In the genomic region with DNA sequence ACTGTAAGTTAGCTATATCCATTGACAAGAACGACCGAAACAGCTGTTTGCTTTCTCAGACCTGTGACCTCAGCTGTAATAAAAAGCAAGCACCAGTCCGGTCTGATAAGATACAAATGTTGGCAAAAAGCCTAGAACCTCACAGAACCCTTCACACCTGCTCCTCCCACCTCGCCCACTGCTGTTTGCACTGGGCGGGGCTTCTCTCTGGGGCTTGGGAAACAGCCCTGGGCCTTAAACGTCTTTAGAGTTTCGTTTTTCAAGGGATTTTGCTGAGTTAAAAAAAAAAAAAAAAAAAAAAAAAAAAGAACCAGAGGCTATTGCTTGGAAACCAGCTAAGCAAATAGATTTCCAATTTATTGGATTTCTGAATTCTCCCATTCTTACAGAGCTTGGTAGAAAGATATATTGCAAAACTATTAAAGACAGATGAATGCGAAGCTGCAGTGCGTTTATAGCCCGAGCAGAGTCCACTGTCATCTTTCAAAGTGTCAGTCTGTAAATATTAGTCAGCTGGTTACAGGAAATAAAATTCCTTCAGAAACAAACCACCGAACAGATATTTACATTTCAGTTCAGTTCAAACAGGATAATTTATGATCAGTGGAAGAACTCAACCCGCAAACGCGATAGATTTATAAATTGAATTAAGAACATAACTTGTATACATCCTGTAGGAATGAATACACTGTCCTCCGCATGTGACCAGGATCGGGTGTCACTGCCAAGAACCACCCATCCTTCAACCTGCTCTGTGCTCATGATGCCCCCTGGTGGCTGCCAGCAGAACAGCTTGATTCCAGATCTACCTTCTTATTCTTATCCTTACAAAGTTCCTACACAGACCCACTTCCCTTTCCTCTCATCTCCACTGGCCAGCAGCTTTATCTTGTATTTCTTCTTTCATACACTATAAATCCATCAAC, we compare ENCODE assay signal across 8 mouse cellular contexts. TPM values are rescaled to one million over a fixed set of nuclear protein-coding genes. Genes with fewer than 3 reads are reported as not detected.
DNase-seq lines count a peak whose midpoint lies in the region; ATAC-seq and TF ChIP-seq lines count a peak whose summit lies in the region.

No protein-coding gene starts in this region.

- peak overlapping the region; percentile 58 for H3K4me2 ChIP-seq in heart, embryonic 11.5 days
- peak overlapping the region; percentile 43 for H3K4me2 ChIP-seq in kidney, embryonic 15.5 days

- TF ChIP-seq POLR2A in brain, embryonic 14.5 days (IDR thresholded peaks at IDR 0.05; ENCODE audit: borderline replicate concordance, extremely low read depth, insufficient read depth, insufficient read length, poor library complexity, severe bottlenecking): no peak

- TF ChIP-seq CTCF in brain, embryonic 14.5 days (IDR thresholded peaks at IDR 0.05; ENCODE audit: borderline replicate concordance, extremely low read depth, insufficient read depth, insufficient read length): peak; percentile 94

- H3K4me1 ChIP-seq in erythroblast, embryonic 14.5 days (ENCODE audit: control insufficient read depth): peaks cover 5% of the 10 kb centered on the region
- H3K4me1 ChIP-seq in heart, embryonic 11.5 days (ENCODE audit: control insufficient read depth, insufficient read depth, low read length): peaks cover 8% of the 10 kb centered on the region; the same call in 1 of the 2 replicates
- H3K4me1 ChIP-seq in kidney, embryonic 15.5 days: peaks cover 26% of the 10 kb centered on the region

- 12% methylated on average over 16 of the region's 16 CpGs for WGBS in heart, embryonic 11.5 days (ENCODE audit: insufficient replicate concordance)
- 4% methylated on average over 16 of the region's 16 CpGs for WGBS in kidney, embryonic 15.5 days

- no peak overlapping the region for H3K9ac ChIP-seq in heart, embryonic 11.5 days (ENCODE audit: low read depth, low read length)
- H3K9ac ChIP-seq in kidney, embryonic 15.5 days: no peak overlapping the region

- no peak overlapping the region for H3K27ac ChIP-seq in heart, embryonic 11.5 days (ENCODE audit: low read depth, low read length)
- peak overlapping the region; percentile 54 for H3K27ac ChIP-seq in kidney, embryonic 15.5 days

- H3K4me3 ChIP-seq in erythroblast, embryonic 14.5 days (replicated peaks): peak overlapping the region; percentile 42
- H3K4me3 ChIP-seq in heart, embryonic 11.5 days (ENCODE audit: low read depth, low read length): peak overlapping the region; percentile 12; the same call in 1 of the 2 replicates
- 0 out of 2 replicates have a peak overlapping the region, but pooled peaks have one; percentile 11 for H3K4me3 ChIP-seq in kidney, embryonic 15.5 days (replicated peaks)

- no peaks in the 10 kb centered on the region for H3K9me3 ChIP-seq in erythroblast, embryonic 14.5 days (ENCODE audit: control insufficient read depth, low read length)
- H3K9me3 ChIP-seq in heart, embryonic 11.5 days (replicated peaks; ENCODE audit: control insufficient read depth, low read length): no peaks in the 10 kb centered on the region
- H3K9me3 ChIP-seq in kidney, embryonic 15.5 days (replicated peaks): no peaks in the 10 kb centered on the region

- ATAC-seq in heart, embryonic 11.5 days (replicated peaks; ENCODE audit: insufficient number of reproducible peaks, low FRiP score, low TSS enrichment): peak; percentile 69; the same call in 1 of the 2 replicates
- ATAC-seq in kidney, embryonic 15.5 days (replicated peaks; ENCODE audit: low FRiP score): peak; percentile 67

- no peaks in the 10 kb centered on the region for H3K27me3 ChIP-seq in erythroblast, embryonic 14.5 days (ENCODE audit: control insufficient read depth)
- no peaks in the 10 kb centered on the region for H3K27me3 ChIP-seq in heart, embryonic 11.5 days (ENCODE audit: control insufficient read depth, insufficient read depth, low read length)
- H3K27me3 ChIP-seq in kidney, embryonic 15.5 days: no peaks in the 10 kb centered on the region

- peak; percentile 68 for DNase-seq in CD4-positive helper T cell, adult 2 months (ENCODE audit: low read depth, low spot score)
- peak; percentile 90 for DNase-seq in brain, embryonic 14.5 days (ENCODE audit: low read depth)
- DNase-seq in liver: peak; percentile 86
- peak; percentile 26 to 53 for DNase-seq in monocyte, adult 2 months (ENCODE audit: low read depth in 1 of 2, low spot score in 2 of 2)
- DNase-seq in spleen, postnatal 14 days (ENCODE audit: low spot score in 2 of 2): peak; percentile 60 to 74

- H3K36me3 ChIP-seq in erythroblast, embryonic 14.5 days (ENCODE audit: control insufficient read depth): no peaks in the 10 kb centered on the region
- no peaks in the 10 kb centered on the region for H3K36me3 ChIP-seq in heart, embryonic 11.5 days (ENCODE audit: control insufficient read depth, insufficient read depth, low read length)
- no peaks in the 10 kb centered on the region for H3K36me3 ChIP-seq in kidney, embryonic 15.5 days

RNA-seq across cellular contexts. Expression of a gene that starts 17.3 kb away (rescaled TPM):
- polyA plus RNA-seq in brain, embryonic 14.5 days (2012; rRNA removed): 1.4 and 1.6 TPM in 2 replicates
- not detected in 2 replicates for polyA plus RNA-seq in erythroblast, embryonic 14.5 days (2012)
- 7.2 and 7.3 TPM in 2 replicates for polyA plus RNA-seq in heart, embryonic 11.5 days (2014; fragmentation: Nextera tagmentation; extraction: Ambion mirVana)
- 6.9 and 7.0 TPM in 2 replicates for polyA plus RNA-seq in kidney, embryonic 15.5 days (2015; fragmentation: Nextera tagmentation; extraction: Ambion mirVana)

RNA-seq across cellular contexts. Expression of a gene that starts 24.3 kb away (rescaled TPM):
- polyA plus RNA-seq in brain, embryonic 14.5 days (2012; rRNA removed): 28.3 and 32.4 TPM in 2 replicates
- polyA plus RNA-seq in erythroblast, embryonic 14.5 days (2012): 2.4 and 2.7 TPM in 2 replicates
- polyA plus RNA-seq in heart, embryonic 11.5 days (2014; fragmentation: Nextera tagmentation; extraction: Ambion mirVana): 15.1 and 16.0 TPM in 2 replicates
- 15.8 and 16.4 TPM in 2 replicates for polyA plus RNA-seq in kidney, embryonic 15.5 days (2015; fragmentation: Nextera tagmentation; extraction: Ambion mirVana)

RNA-seq across cellular contexts. Expression of a gene that starts 48.2 kb away (rescaled TPM):
- polyA plus RNA-seq in brain, embryonic 14.5 days (2012; rRNA removed): 27.4 and 31.5 TPM in 2 replicates
- polyA plus RNA-seq in erythroblast, embryonic 14.5 days (2012): 0.08 and 0.21 TPM in 2 replicates
- polyA plus RNA-seq in heart, embryonic 11.5 days (2014; fragmentation: Nextera tagmentation; extraction: Ambion mirVana): 20.6 and 20.8 TPM in 2 replicates
- polyA plus RNA-seq in kidney, embryonic 15.5 days (2015; fragmentation: Nextera tagmentation; extraction: Ambion mirVana): 34.5 and 37.5 TPM in 2 replicates

Comparison
In these comparisons a context has a peak if more than half of its experiments do, and no peak if none do; other contexts are left out.
1. DNase-seq: peak in every context shown above with its lines; median percentile 90 in brain, embryonic 14.5 days; 86 in liver; 68 in CD4-positive helper T cell, adult 2 months; 67 in spleen, postnatal 14 days; 40 in monocyte, adult 2 months.
2. RNA of a gene that starts 48.2 kb away (polyA plus RNA-seq): 34.5 to 37.5 TPM in kidney, embryonic 15.5 days, 27.4 to 31.5 TPM in brain, embryonic 14.5 days and 20.6 to 20.8 TPM in heart, embryonic 11.5 days; 0.08 to 0.21 TPM in erythroblast, embryonic 14.5 days; every median in the first group is over 10 times any median in the second.
3. Peak in every context shown above with its lines, with median percentiles within 50 percentile points of each other: H3K4me3 ChIP-seq.